Mouse (Mus musculus): ENCODE measurements around the gene Trak1. TPM values are rescaled to one million over a fixed set of nuclear protein-coding genes. Genes with fewer than 3 reads are reported as not detected.

The Trak1 gene
- total and polyA plus RNA-seq, 3 experiments, result 8.2 to 28.6 (median 18.1) TPM

GRCm38 (mm10) chr9:121363932-121364331, 66.6 kb downstream of the Trak1 start:
- Histone ChIP-seq H3K36me3 (replicated peaks in 1 of 2; ENCODE audit: control insufficient read depth in 1 of 2, insufficient read depth in 1 of 2, low read length in 1 of 2) (peaks cover 21 to 56% of the 10 kb centered on the region in 2 experiments), H3K4me2 (ENCODE audit: insufficient read depth, low read depth, poor library complexity, severe bottlenecking) (no peak overlapping the region), H3K9me3 (replicated peaks; ENCODE audit: low read length) (no peaks in the 10 kb centered on the region), H3K79me2 (replicated peaks; ENCODE audit: control insufficient read depth, extremely low read depth, insufficient read depth, poor library complexity, severe bottlenecking) (no peaks in the 10 kb centered on the region), H3K4me3 (replicated peaks in 1 of 3; ENCODE audit: low read depth in 2 of 3, low read length in 2 of 3, poor library complexity in 1 of 3) (no peak overlapping the region), H3K27ac (ENCODE audit: insufficient read depth, low read depth) (no peak overlapping the region), H3K27me3 (replicated peaks) (no peaks in the 10 kb centered on the region), H3K9ac (ENCODE audit: insufficient read depth, low read depth) (no peak overlapping the region), H3K4me1 (ENCODE audit: control insufficient read depth in 1 of 2, insufficient read depth in 2 of 2) (peaks cover 0 to 38% of the 10 kb centered on the region in 2 experiments; a peak in 2 of 4 replicates)
- TF ChIP-seq MAX (IDR thresholded peaks at IDR 0.05; ENCODE audit: low read length) (no peak), USF1 (IDR thresholded peaks at IDR 0.05; ENCODE audit: low read depth, low read length) (no peak)
- in situ Hi-C loops (cut with MboI; ENCODE audit: low pct_ligation_motif_present, low pct_unique_long_range_greater_than_20kb, low sequenced_read_pairs), result no loop called here
- dilution Hi-C loops (cut with MboI; ENCODE audit: extremely low pct_ligation_motif_present, extremely low pct_unique_long_range_greater_than_20kb, low sequenced_read_pairs), result no loop called here
- no peak for DNase-seq (ENCODE audit: extremely low read depth)

- peaks cover 4 to 35% of the 10 kb centered on the region in 2 experiments; a peak in 3 of 4 replicates for H3K4me1 ChIP-seq (ENCODE audit: control insufficient read depth in 1 of 2, insufficient read depth in 2 of 2)
- no peaks in the 10 kb centered on the region for H3K79me2 ChIP-seq (replicated peaks; ENCODE audit: control insufficient read depth, extremely low read depth, insufficient read depth, poor library complexity, severe bottlenecking)
- no peaks in the 10 kb centered on the region for H3K9me3 ChIP-seq (replicated peaks; ENCODE audit: low read length)
- H3K4me2 ChIP-seq (ENCODE audit: insufficient read depth, low read depth, poor library complexity, severe bottlenecking), result no peak overlapping the region
- no peak for DNase-seq (ENCODE audit: extremely low read depth)
- dilution Hi-C loops (cut with MboI; ENCODE audit: extremely low pct_ligation_motif_present, extremely low pct_unique_long_range_greater_than_20kb, low sequenced_read_pairs) (no loop called here), in situ Hi-C loops (cut with MboI; ENCODE audit: low pct_ligation_motif_present, low pct_unique_long_range_greater_than_20kb, low sequenced_read_pairs) (no loop called here)
- H3K27me3 ChIP-seq (replicated peaks), result no peaks in the 10 kb centered on the region
- H3K27ac ChIP-seq (ENCODE audit: insufficient read depth, low read depth), result no peak overlapping the region
- no peak overlapping the region for H3K4me3 ChIP-seq (replicated peaks in 1 of 3; ENCODE audit: low read depth in 2 of 3, low read length in 2 of 3, poor library complexity in 1 of 3)
- no peak for TF ChIP-seq USF2 (conservative IDR thresholded peaks at IDR 0.05; ENCODE audit: low read depth, low read length)
- no peak for TF ChIP-seq USF1 (IDR thresholded peaks at IDR 0.05; ENCODE audit: low read depth, low read length)
- TF ChIP-seq POLR2AphosphoS2 (IDR thresholded peaks at IDR 0.05; ENCODE audit: low read depth, low read length), result no peak
- no peak for TF ChIP-seq TCF12 (IDR thresholded peaks at IDR 0.05; ENCODE audit: low read depth, low read length)
- TF ChIP-seq JUND (conservative IDR thresholded peaks at IDR 0.05; ENCODE audit: low read depth, low read length), result no peak
- TF ChIP-seq POLR2A (IDR thresholded peaks at IDR 0.05; ENCODE audit: low read depth, low read length), result no peak
- no peak for TF ChIP-seq MYC (IDR thresholded peaks at IDR 0.05; ENCODE audit: low read depth, low read length)
- TF ChIP-seq SMC3 (IDR thresholded peaks at IDR 0.05; ENCODE audit: low read depth, low read length), result no peak
- TF ChIP-seq ZC3H11A (IDR thresholded peaks at IDR 0.05; ENCODE audit: low read depth, low read length), result no peak
- TF ChIP-seq CHD1 (IDR thresholded peaks at IDR 0.05; ENCODE audit: low read depth, low read length), result no peak
- H3K9ac ChIP-seq (ENCODE audit: insufficient read depth, low read depth), result no peak overlapping the region
- H3K36me3 ChIP-seq (replicated peaks in 1 of 2; ENCODE audit: control insufficient read depth in 1 of 2, insufficient read depth in 1 of 2, low read length in 1 of 2), result peaks cover 21 to 67% of the 10 kb centered on the region in 2 experiments
Measured at GRCm38 (mm10) chr9:121366135-121366863, 69.0 kb downstream of the Trak1 start.

- H3K27me3 ChIP-seq (replicated peaks), result no peaks in the 10 kb centered on the region
- peaks cover 21 to 67% of the 10 kb centered on the region in 2 experiments for H3K36me3 ChIP-seq (replicated peaks in 1 of 2; ENCODE audit: control insufficient read depth in 1 of 2, insufficient read depth in 1 of 2, low read length in 1 of 2)
- H3K9ac ChIP-seq (ENCODE audit: insufficient read depth, low read depth), result no peak overlapping the region
- no peaks in the 10 kb centered on the region for H3K79me2 ChIP-seq (replicated peaks; ENCODE audit: control insufficient read depth, extremely low read depth, insufficient read depth, poor library complexity, severe bottlenecking)
- no peak overlapping the region for H3K4me2 ChIP-seq (ENCODE audit: insufficient read depth, low read depth, poor library complexity, severe bottlenecking)
- no peaks in the 10 kb centered on the region for H3K9me3 ChIP-seq (replicated peaks; ENCODE audit: low read length)
- H3K27ac ChIP-seq (ENCODE audit: insufficient read depth, low read depth), result no peak overlapping the region
- dilution Hi-C loops (cut with MboI; ENCODE audit: extremely low pct_ligation_motif_present, extremely low pct_unique_long_range_greater_than_20kb, low sequenced_read_pairs) (no loop called here), in situ Hi-C loops (cut with MboI; ENCODE audit: low pct_ligation_motif_present, low pct_unique_long_range_greater_than_20kb, low sequenced_read_pairs) (no loop called here)
- DNase-seq (ENCODE audit: extremely low read depth), result no peak
- H3K4me1 ChIP-seq (ENCODE audit: control insufficient read depth in 1 of 2, insufficient read depth in 2 of 2), result peaks cover 6 to 38% of the 10 kb centered on the region in 2 experiments; a peak in 3 of 4 replicates
- H3K4me3 ChIP-seq (replicated peaks in 1 of 3; ENCODE audit: low read depth in 2 of 3, low read length in 2 of 3, poor library complexity in 1 of 3), result no peak overlapping the region
- TF ChIP-seq SIN3A (IDR thresholded peaks at IDR 0.05; ENCODE audit: low read length) (no peak), NRF1 (IDR thresholded peaks at IDR 0.05; ENCODE audit: low read depth, low read length) (no peak), RCOR1 (conservative IDR thresholded peaks at IDR 0.05; ENCODE audit: low read depth, low read length) (no peak), E2F4 (IDR thresholded peaks at IDR 0.05; ENCODE audit: insufficient replicate concordance, low read depth, low read length) (no peak), ZC3H11A (IDR thresholded peaks at IDR 0.05; ENCODE audit: low read depth, low read length) (no peak), USF1 (IDR thresholded peaks at IDR 0.05; ENCODE audit: low read depth, low read length) (no peak), CHD2 (IDR thresholded peaks at IDR 0.05; ENCODE audit: low read length) (no peak), POLR2AphosphoS2 (IDR thresholded peaks at IDR 0.05; ENCODE audit: low read depth, low read length) (no peak), MAX (IDR thresholded peaks at IDR 0.05; ENCODE audit: low read length) (no peak), USF2 (conservative IDR thresholded peaks at IDR 0.05; ENCODE audit: low read depth, low read length) (no peak), MXI1 (IDR thresholded peaks at IDR 0.05; ENCODE audit: low read depth, low read length) (no peak)
Measured at GRCm38 (mm10) chr9:121366864-121367245, 69.6 kb downstream of the Trak1 start.
